Comparison of ENCODE assay signal across 11 mouse cellular contexts in the genomic region with DNA sequence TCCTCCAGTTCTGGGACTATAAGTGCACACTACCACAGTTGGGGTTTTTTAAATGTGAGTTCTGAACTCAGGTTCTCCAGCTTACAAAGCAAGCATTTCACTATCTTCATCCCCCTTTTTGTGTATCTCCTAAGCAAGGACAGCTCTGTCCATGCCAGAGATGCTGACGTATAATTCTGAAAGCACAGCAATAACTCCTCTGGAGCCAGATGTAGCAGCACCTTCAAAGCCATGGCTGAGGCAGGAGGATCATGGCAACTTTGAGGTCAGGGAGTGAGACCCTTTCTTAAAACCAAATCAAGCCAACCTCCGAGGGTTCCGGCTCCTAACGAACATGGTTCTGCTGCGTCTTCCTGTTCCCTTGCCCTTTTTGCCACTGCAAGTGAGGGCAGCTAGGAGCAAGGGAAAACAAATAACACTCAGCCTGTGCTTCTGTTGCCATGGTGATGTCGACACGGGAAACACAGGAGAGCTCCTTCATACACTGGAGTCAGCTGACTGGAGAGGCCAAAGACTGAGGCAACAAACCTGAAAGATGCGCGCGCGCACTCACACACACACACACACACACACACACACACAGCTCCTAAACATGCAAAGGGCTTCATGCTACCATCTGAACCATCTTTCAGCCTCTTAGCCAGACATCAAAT. TPM values are rescaled to one million over a fixed set of nuclear protein-coding genes. Genes with fewer than 3 reads are reported as not detected.
DNase-seq lines count a peak whose midpoint lies in the region; ATAC-seq and TF ChIP-seq lines count a peak whose summit lies in the region.
"Had no signal": no experiment of that assay in that cellular context is flagged by ENCODE, and none has a peak within 500 bp of the region (broad histone marks: within the 10 kb centered on the region; RNA-seq: fewer than 3 reads in every experiment).

No protein-coding gene starts in this region.

- no peak for TF ChIP-seq CTCF in brain, embryonic 14.5 days (IDR thresholded peaks at IDR 0.05; ENCODE audit: borderline replicate concordance, extremely low read depth, insufficient read depth, insufficient read length)

- H3K27me3 ChIP-seq in hindbrain, embryonic 12.5 days, result no peaks in the 10 kb centered on the region
- no peaks in the 10 kb centered on the region for H3K27me3 ChIP-seq in midbrain, embryonic 10.5 days (ENCODE audit: low read depth, poor library complexity, severe bottlenecking)
- H3K27me3 ChIP-seq: limb, embryonic 15.5 days; Patski had no signal

- peak; percentile 82 for DNase-seq in MN1 (ENCODE audit: low spot score)
- DNase-seq in brain, embryonic 14.5 days (ENCODE audit: low read depth), result peak; percentile 94
- peak; percentile 57 for DNase-seq in midbrain, embryonic 10.5 days (ENCODE audit: low spot score)
- no peak for DNase-seq in Muller cell, postnatal 12 days (ENCODE audit: inconsistent ontology term)
- no peak for DNase-seq in kidney, postnatal 14 days
- DNase-seq: gastrocnemius, adult 2 months; thymus, postnatal 14 days had no signal

- peaks cover 33% of the 10 kb centered on the region for H3K4me1 ChIP-seq in hindbrain, embryonic 12.5 days
- peaks cover 29% of the 10 kb centered on the region for H3K4me1 ChIP-seq in midbrain, embryonic 10.5 days

- TF ChIP-seq POLR2A in brain, embryonic 14.5 days (IDR thresholded peaks at IDR 0.05; ENCODE audit: borderline replicate concordance, extremely low read depth, insufficient read depth, insufficient read length, poor library complexity, severe bottlenecking), result no peak

- H3K4me2 ChIP-seq in hindbrain, embryonic 12.5 days (replicated peaks), result 0 out of 2 replicates have a peak overlapping the region, but pooled peaks have one; percentile 13
- H3K4me2 ChIP-seq: limb, embryonic 15.5 days had no signal

- H3K27ac ChIP-seq in hindbrain, embryonic 12.5 days, result peak overlapping the region; percentile 73
- peak overlapping the region; percentile 38 for H3K27ac ChIP-seq in midbrain, embryonic 10.5 days (replicated peaks)
- H3K27ac ChIP-seq: gastrocnemius, adult 2 months; limb, embryonic 15.5 days had no signal

- WGBS in hindbrain, embryonic 12.5 days, result 40% methylated on average over 11 of the region's 11 CpGs
- WGBS in midbrain, embryonic 10.5 days, result 56% methylated on average over 11 of the region's 11 CpGs

- H3K4me3 ChIP-seq in hindbrain, embryonic 12.5 days, result no peak overlapping the region
- H3K4me3 ChIP-seq in midbrain, embryonic 10.5 days, result no peak overlapping the region
- H3K4me3 ChIP-seq: gastrocnemius, adult 2 months; limb, embryonic 15.5 days had no signal

- H3K9me3 ChIP-seq in hindbrain, embryonic 12.5 days (replicated peaks), result 0 out of 2 replicates have a peak, but pooled peaks cover under 1% of the 10 kb centered on the region
- H3K9me3 ChIP-seq in midbrain, embryonic 10.5 days (replicated peaks), result no peaks in the 10 kb centered on the region
- H3K9me3 ChIP-seq: limb, embryonic 15.5 days had no signal

- no peaks in the 10 kb centered on the region for H3K36me3 ChIP-seq in hindbrain, embryonic 12.5 days
- no peaks in the 10 kb centered on the region for H3K36me3 ChIP-seq in midbrain, embryonic 10.5 days
- H3K36me3 ChIP-seq: limb, embryonic 15.5 days had no signal

- ATAC-seq in hindbrain, embryonic 12.5 days (ENCODE audit: low FRiP score), result peak; percentile 88
- no peak for ATAC-seq in inflammation-experienced regulatory T-cells, adult 6 months
- ATAC-seq: Patski had no signal

- peak overlapping the region; percentile 8; the same call in 1 of the 2 replicates for H3K9ac ChIP-seq in hindbrain, embryonic 12.5 days
- H3K9ac ChIP-seq: limb, embryonic 15.5 days had no signal

RNA-seq across cellular contexts. Expression of a gene that starts 14.0 kb away (rescaled TPM):
- 696 and 882 TPM in 2 replicates for polyA plus RNA-seq in brain, embryonic 14.5 days (2012; rRNA removed)
- polyA plus RNA-seq in hindbrain, embryonic 12.5 days (2016; fragmentation: Nextera tagmentation; extraction: Ambion mirVana), result 196 and 207 TPM in 2 replicates
- 69.0 and 128 TPM in 2 replicates for polyA plus RNA-seq in midbrain, embryonic 10.5 days (2016; fragmentation: Nextera tagmentation; extraction: Ambion mirVana)
- polyA plus RNA-seq in inflammation-experienced regulatory T-cells, adult 6 months (2017; shearing (Covaris generic)), result 1 to 10 TPM in 1 of 3 experiments, under 1 TPM in 2; 0.73 to 1.5 (median 0.87) TPM

RNA-seq across cellular contexts. Expression of a gene that starts 16.1 kb away (rescaled TPM):
- 5.7 and 5.8 TPM in 2 replicates for polyA plus RNA-seq in brain, embryonic 14.5 days (2012; rRNA removed)
- 18.7 and 19.3 TPM in 2 replicates for polyA plus RNA-seq in hindbrain, embryonic 12.5 days (2016; fragmentation: Nextera tagmentation; extraction: Ambion mirVana)
- 8.4 and 12.5 TPM in 2 replicates for polyA plus RNA-seq in midbrain, embryonic 10.5 days (2016; fragmentation: Nextera tagmentation; extraction: Ambion mirVana)
- polyA plus RNA-seq in inflammation-experienced regulatory T-cells, adult 6 months (2017; shearing (Covaris generic)), result not detected

RNA-seq across cellular contexts. Expression of a gene that starts 20.3 kb away (rescaled TPM):
- 0.16 and 0.57 TPM in 2 replicates for polyA plus RNA-seq in brain, embryonic 14.5 days (2012; rRNA removed)
- polyA plus RNA-seq in hindbrain, embryonic 12.5 days (2016; fragmentation: Nextera tagmentation; extraction: Ambion mirVana), result 0.77 and 1.0 TPM in 2 replicates
- polyA plus RNA-seq in midbrain, embryonic 10.5 days (2016; fragmentation: Nextera tagmentation; extraction: Ambion mirVana), result 0.58 and 0.65 TPM in 2 replicates
- 1 to 10 TPM in 2 of 3 experiments, under 1 TPM in 1; 0.75 to 1.2 (median 1.0) TPM for polyA plus RNA-seq in inflammation-experienced regulatory T-cells, adult 6 months (2017; shearing (Covaris generic))

RNA-seq across cellular contexts. Expression of a gene that starts 20.9 kb away (rescaled TPM):
- polyA plus RNA-seq in brain, embryonic 14.5 days (2012; rRNA removed), result 48.8 and 51.9 TPM in 2 replicates
- polyA plus RNA-seq in hindbrain, embryonic 12.5 days (2016; fragmentation: Nextera tagmentation; extraction: Ambion mirVana), result 58.0 and 67.5 TPM in 2 replicates
- 71.7 and 72.9 TPM in 2 replicates for polyA plus RNA-seq in midbrain, embryonic 10.5 days (2016; fragmentation: Nextera tagmentation; extraction: Ambion mirVana)
- 10 to 100 TPM; 45.9 to 67.0 (median 66.8) TPM for polyA plus RNA-seq in inflammation-experienced regulatory T-cells, adult 6 months (2017; shearing (Covaris generic))

RNA-seq across cellular contexts. Expression of a gene that starts 51.0 kb away (rescaled TPM):
- polyA plus RNA-seq in brain, embryonic 14.5 days (2012; rRNA removed), result 15.2 and 24.2 TPM in 2 replicates
- polyA plus RNA-seq in hindbrain, embryonic 12.5 days (2016; fragmentation: Nextera tagmentation; extraction: Ambion mirVana), result 48.7 and 52.1 TPM in 2 replicates
- 45.2 and 53.8 TPM in 2 replicates for polyA plus RNA-seq in midbrain, embryonic 10.5 days (2016; fragmentation: Nextera tagmentation; extraction: Ambion mirVana)
- polyA plus RNA-seq in inflammation-experienced regulatory T-cells, adult 6 months (2017; shearing (Covaris generic)), result 10 to 100 TPM in 1 of 3 experiments, 1 to 10 TPM in 2; 4.8 to 11.2 (median 7.8) TPM

Comparison
In these comparisons a context has a peak if more than half of its experiments do, and no peak if none do; other contexts are left out.
1. DNase-seq: peak in MN1 (single experiment), brain, embryonic 14.5 days (single experiment) and midbrain, embryonic 10.5 days (single experiment); none in Muller cell, postnatal 12 days (single experiment) and kidney, postnatal 14 days (single experiment).
2. RNA of a gene that starts 14.0 kb away (polyA plus RNA-seq): 696 to 882 TPM in brain, embryonic 14.5 days, 196 to 207 TPM in hindbrain, embryonic 12.5 days and 69.0 to 128 TPM in midbrain, embryonic 10.5 days; 0.73 to 1.5 TPM in inflammation-experienced regulatory T-cells, adult 6 months; every median in the first group is over 10 times any median in the second.